Mouse (Mus musculus) hindbrain, embryonic 15.5 days (tissue): ENCODE results near the gene Cbfa2t2. TPM values are rescaled to one million over a fixed set of nuclear protein-coding genes. Genes with fewer than 3 reads are reported as not detected.

ENCODE experiments used
- ATAC-seq: fragments of 200-750 bp; cut with Nextera tagmentation; 2 replicates; pipeline ENCODE4 v1.8.0; 2017; ENCODE audit warnings: low read depth, moderate number of reproducible peaks, moderate TSS enrichment; ENCODE audit not compliant: low FRiP score
- H3K27ac ChIP-seq: fragments of 300-500 bp; sonication (generic); replicated peaks from 2 replicates; pipeline ENCODE4 v1.5.1; 2015; ENCODE audit warnings: mild to moderate bottlenecking, inconsistent platforms
- H3K27me3 ChIP-seq: fragments of 300-500 bp; sonication (generic); 2 replicates; pipeline ENCODE4 v1.6.1; 2015; ENCODE audit warnings: control low read depth, inconsistent platforms
- H3K36me3 ChIP-seq: fragments of 300-500 bp; sonication (generic); 2 replicates; pipeline ENCODE4 v1.6.1; 2015; ENCODE audit warnings: control low read depth, inconsistent platforms
- H3K4me1 ChIP-seq: fragments of 300-500 bp; sonication (generic); replicated peaks from 2 replicates; pipeline ENCODE4 v1.6.1; 2015; ENCODE audit warnings: control low read depth, inconsistent platforms
- H3K4me2 ChIP-seq: fragments of 300-500 bp; sonication (generic); 2 replicates; pipeline ENCODE4 v1.6.1; 2015; ENCODE audit warnings: moderate library complexity, mild to moderate bottlenecking, inconsistent platforms
- H3K4me3 ChIP-seq: fragments of 300-500 bp; sonication (generic); 2 replicates; pipeline ENCODE4 v1.5.1; 2015; ENCODE audit warnings: mild to moderate bottlenecking, inconsistent platforms
- H3K9ac ChIP-seq: fragments of 300-500 bp; sonication (generic); 2 replicates; pipeline ENCODE4 v1.6.1; 2015; ENCODE audit warnings: inconsistent platforms
- H3K9me3 ChIP-seq: fragments of 300-500 bp; sonication (generic); 2 replicates; pipeline ENCODE4 v1.6.1; 2016; ENCODE audit warnings: control low read depth, inconsistent platforms
- WGBS: fragments of 180-500 bp; shearing (Covaris S2); methylation state at CpG from one replicate; pipeline ENCODE4 v1.1.7; 2015; 5-methylcytosine and 5-hydroxymethylcytosine counted together
- polyA plus RNA-seq: library from polyadenylated mRNA; unstranded; fragments of >200 nt; fragmentation: Nextera tagmentation; extraction: Ambion mirVana; gene quantifications from 2 replicates; pipeline ENCODE4 v1.2.1, GENCODE M21; 2015

The Cbfa2t2 gene
- 48.0 and 50.8 TPM in 2 replicates for polyA plus RNA-seq

GRCm38 (mm10) chr2:154436458-154437190 lies at the start of gene Cbfa2t2:
TSS of gene Cbfa2t2 (plus strand) at chr2:154436481.
- WGBS: under 1% methylated on average over 53 of the region's 70 CpGs
- Histone ChIP-seq H3K36me3 (no peaks in the 10 kb centered on the region), H3K27ac (peak within 1 kb of the TSS; percentile 85)

GRCm38 (mm10) chr2:154390180-154390964 lies 45.9 kb upstream of the Cbfa2t2 start:
- no peak overlapping the region for H3K27ac ChIP-seq
- 81% methylated on average over 11 of the region's 11 CpGs for WGBS
- H3K9me3 ChIP-seq: no peaks in the 10 kb centered on the region
- H3K4me2 ChIP-seq: no peak overlapping the region
- no peaks in the 10 kb centered on the region for H3K36me3 ChIP-seq
- no peaks in the 10 kb centered on the region for H3K27me3 ChIP-seq
- 0 out of 2 replicates have a peak, but pooled peaks have one; percentile 38 for ATAC-seq
- H3K4me3 ChIP-seq: no peak overlapping the region
- H3K4me1 ChIP-seq: no peaks in the 10 kb centered on the region
- no peak overlapping the region for H3K9ac ChIP-seq

More at GRCm38 (mm10) chr2:154436458-154437190, at the start of gene Cbfa2t2:
- Histone ChIP-seq H3K4me3 (peak within 1 kb of the TSS; percentile 59), H3K9me3 (no peaks in the 10 kb centered on the region), H3K4me1 (peaks cover 35% of the 10 kb centered on the region), H3K27me3 (no peaks in the 10 kb centered on the region), H3K4me2 (peak within 1 kb of the TSS; percentile 66), H3K9ac (peak within 1 kb of the TSS; percentile 90)
- ATAC-seq: peak; percentile 87

GRCm38 (mm10) chr2:154394602-154395001 lies 41.7 kb upstream of the Cbfa2t2 start:
- 64% methylated on average over 3 of the region's 3 CpGs for WGBS
- H3K36me3 ChIP-seq: no peaks in the 10 kb centered on the region
- H3K4me2 ChIP-seq: no peak overlapping the region
- no peak for ATAC-seq
- no peak overlapping the region for H3K9ac ChIP-seq
- H3K4me3 ChIP-seq: no peak overlapping the region
- 0 out of 2 replicates have a peak, but pooled peaks cover 3% of the 10 kb centered on the region for H3K4me1 ChIP-seq
- H3K9me3 ChIP-seq: no peaks in the 10 kb centered on the region
- H3K27ac ChIP-seq: no peak overlapping the region
- H3K27me3 ChIP-seq: no peaks in the 10 kb centered on the region

- Histone ChIP-seq H3K27me3 (no peaks in the 10 kb centered on the region), H3K4me1 (0 out of 2 replicates have a peak, but pooled peaks cover 8% of the 10 kb centered on the region), H3K9ac (no peak overlapping the region), H3K9me3 (no peaks in the 10 kb centered on the region), H3K4me2 (no peak overlapping the region), H3K36me3 (no peaks in the 10 kb centered on the region), H3K4me3 (no peak overlapping the region), H3K27ac (no peak overlapping the region)
- ATAC-seq: no peak
- 86% methylated on average over 2 of the region's 2 CpGs for WGBS
Observed at GRCm38 (mm10) chr2:154396529-154396928, 39.8 kb upstream of the Cbfa2t2 start.

- H3K27ac ChIP-seq: 0 out of 2 replicates have a peak overlapping the region, but pooled peaks have one; percentile 48
- no peak for ATAC-seq
- H3K9ac ChIP-seq: no peak overlapping the region
- 79% methylated on average over 7 of the region's 7 CpGs for whole genome bisulfite sequencing
- H3K36me3 ChIP-seq: no peaks in the 10 kb centered on the region
- no peak overlapping the region for H3K4me3 ChIP-seq
- H3K4me2 ChIP-seq: no peak overlapping the region
- no peaks in the 10 kb centered on the region for H3K27me3 ChIP-seq
- H3K9me3 ChIP-seq: no peaks in the 10 kb centered on the region
- peaks cover 15% of the 10 kb centered on the region; the same call in 1 of the 2 replicates for H3K4me1 ChIP-seq
Observed at GRCm38 (mm10) chr2:154398267-154398666, 38.0 kb upstream of the Cbfa2t2 start.

- Histone ChIP-seq H3K36me3 (no peaks in the 10 kb centered on the region), H3K9me3 (no peaks in the 10 kb centered on the region), H3K4me2 (no peak overlapping the region), H3K4me1 (peaks cover 18% of the 10 kb centered on the region; the same call in 1 of the 2 replicates), H3K4me3 (no peak overlapping the region), H3K27ac (peak overlapping the region; percentile 41; the same call in 1 of the 2 replicates), H3K27me3 (no peaks in the 10 kb centered on the region), H3K9ac (no peak overlapping the region)
- peak; percentile 84; the same call in 1 of the 2 replicates for ATAC-seq
- WGBS: 52% methylated on average over 2 of the region's 2 CpGs
Observed at GRCm38 (mm10) chr2:154399325-154399724, 37.0 kb upstream of the Cbfa2t2 start.

- no peak overlapping the region for H3K4me2 ChIP-seq
- no peak for ATAC-seq
- no peak overlapping the region for H3K4me3 ChIP-seq
- H3K27ac ChIP-seq: no peak overlapping the region
- no peaks in the 10 kb centered on the region for H3K36me3 ChIP-seq
- H3K4me1 ChIP-seq: peaks cover 32% of the 10 kb centered on the region
- WGBS: 69% methylated on average over 1 of the region's 1 CpGs
- H3K27me3 ChIP-seq: no peaks in the 10 kb centered on the region
- no peak overlapping the region for H3K9ac ChIP-seq
- H3K9me3 ChIP-seq: no peaks in the 10 kb centered on the region
Observed at GRCm38 (mm10) chr2:154401976-154402375, 34.3 kb upstream of the Cbfa2t2 start.

GRCm38 (mm10) chr2:154402811-154403210 lies 33.5 kb upstream of the Cbfa2t2 start:
- Histone ChIP-seq H3K4me2 (no peak overlapping the region), H3K4me3 (no peak overlapping the region), H3K27me3 (no peaks in the 10 kb centered on the region), H3K4me1 (peaks cover 38% of the 10 kb centered on the region), H3K36me3 (no peaks in the 10 kb centered on the region), H3K9me3 (no peaks in the 10 kb centered on the region), H3K27ac (peak overlapping the region; percentile 21; the same call in 1 of the 2 replicates), H3K9ac (no peak overlapping the region)
- no peak for ATAC-seq
- 14% methylated on average over 7 of the region's 7 CpGs for WGBS

- no peak overlapping the region for H3K27ac ChIP-seq
- no peaks in the 10 kb centered on the region for H3K9me3 ChIP-seq
- no peaks in the 10 kb centered on the region for H3K36me3 ChIP-seq
- H3K9ac ChIP-seq: no peak overlapping the region
- no peaks in the 10 kb centered on the region for H3K27me3 ChIP-seq
- peaks cover 34% of the 10 kb centered on the region for H3K4me1 ChIP-seq
- ATAC-seq: no peak
- peak overlapping the region; percentile 11; the same call in 1 of the 2 replicates for H3K4me2 ChIP-seq
- 53% methylated on average over 5 of the region's 5 CpGs for WGBS
- no peak overlapping the region for H3K4me3 ChIP-seq
Observed at GRCm38 (mm10) chr2:154405447-154405994, 30.8 kb upstream of the Cbfa2t2 start.

GRCm38 (mm10) chr2:154407063-154407642 lies 29.1 kb upstream of the Cbfa2t2 start:
- peak overlapping the region; percentile 63 for H3K9ac ChIP-seq
- H3K9me3 ChIP-seq: no peaks in the 10 kb centered on the region
- H3K36me3 ChIP-seq: no peaks in the 10 kb centered on the region
- peak overlapping the region; percentile 72 for H3K4me2 ChIP-seq
- 25% methylated on average over 11 of the region's 11 CpGs for WGBS
- peaks cover 34% of the 10 kb centered on the region for H3K4me1 ChIP-seq
- no peaks in the 10 kb centered on the region for H3K27me3 ChIP-seq
- no peak for ATAC-seq
- peak overlapping the region; percentile 69 for H3K27ac ChIP-seq
- peak overlapping the region; percentile 86 for H3K4me3 ChIP-seq

- Histone ChIP-seq H3K27me3 (no peaks in the 10 kb centered on the region), H3K9me3 (no peaks in the 10 kb centered on the region)
- WGBS: 2% methylated on average over 58 of the region's 84 CpGs
Observed at GRCm38 (mm10) chr2:154407643-154408445, 28.4 kb upstream of the Cbfa2t2 start, which contains the start of gene Snta1. TSS of gene Snta1 (minus strand) at chr2:154408099.

More at GRCm38 (mm10) chr2:154407643-154408445, 28.4 kb upstream of the Cbfa2t2 start, which contains the start of gene Snta1:
- H3K4me3 ChIP-seq: peak within 1 kb of the TSS; percentile 86
- peak; percentile 86 for ATAC-seq
- H3K4me1 ChIP-seq: peaks cover 31% of the 10 kb centered on the region
- peak within 1 kb of the TSS; percentile 63 for H3K9ac ChIP-seq
- peak within 1 kb of the TSS; percentile 72 for H3K4me2 ChIP-seq
- H3K27ac ChIP-seq: peak within 1 kb of the TSS; percentile 69
- H3K36me3 ChIP-seq: no peaks in the 10 kb centered on the region
